Mouse (Mus musculus) adrenal gland, postnatal 14 days (tissue): Measurements from ENCODE around the gene Bet1l. TPM values are rescaled to one million over a fixed set of nuclear protein-coding genes. Genes with fewer than 3 reads are reported as not detected.
"Not testable (repeated sequence)": the region's sequence is repeated elsewhere in the genome, so short reads cannot be mapped to it uniquely, and the experiment has no call there.

Source experiments
- DNase-seq: peaks from one replicate; pipeline ENCODE4 v3.0.0; 2021; ENCODE audit warnings: mixed read lengths
- long read RNA-seq, 2 experiments: library from polyadenylated mRNA; stranded (forward); transcript quantifications; one replicate each; pipeline ENCODE4 v2.0.0; 2021
- total RNA-seq: library from RNA; stranded (reverse); gene quantifications from 2 replicates; pipeline ENCODE4 v1.2.3, GENCODE M21; 2021

Gene Bet1l
- total RNA-seq, result 27.4 and 32.1 TPM in 2 replicates
- long read RNA-seq, experiment 1, transcript Bet1l-201 (4 exons, 2,268 nt), result major isoform, 65 of 90 reads
- long read RNA-seq, experiment 1, transcript Bet1l-204 (1 exons, 1,882 nt), result minor isoform, 5 of 90 reads
- long read RNA-seq, experiment 1, partial matches to known transcripts, result 11 of 90 reads
- long read RNA-seq, experiment 1, other reads (novel, unspliced or antisense), result 6 of 90 reads
- long read RNA-seq, experiment 2, transcript Bet1l-201 (4 exons, 2,268 nt), result major isoform, 38 of 45 reads
- long read RNA-seq, experiment 2, partial matches to known transcripts, result 4 of 45 reads
- long read RNA-seq, experiment 2, other reads (novel, unspliced or antisense), result 3 of 45 reads

DNA sequence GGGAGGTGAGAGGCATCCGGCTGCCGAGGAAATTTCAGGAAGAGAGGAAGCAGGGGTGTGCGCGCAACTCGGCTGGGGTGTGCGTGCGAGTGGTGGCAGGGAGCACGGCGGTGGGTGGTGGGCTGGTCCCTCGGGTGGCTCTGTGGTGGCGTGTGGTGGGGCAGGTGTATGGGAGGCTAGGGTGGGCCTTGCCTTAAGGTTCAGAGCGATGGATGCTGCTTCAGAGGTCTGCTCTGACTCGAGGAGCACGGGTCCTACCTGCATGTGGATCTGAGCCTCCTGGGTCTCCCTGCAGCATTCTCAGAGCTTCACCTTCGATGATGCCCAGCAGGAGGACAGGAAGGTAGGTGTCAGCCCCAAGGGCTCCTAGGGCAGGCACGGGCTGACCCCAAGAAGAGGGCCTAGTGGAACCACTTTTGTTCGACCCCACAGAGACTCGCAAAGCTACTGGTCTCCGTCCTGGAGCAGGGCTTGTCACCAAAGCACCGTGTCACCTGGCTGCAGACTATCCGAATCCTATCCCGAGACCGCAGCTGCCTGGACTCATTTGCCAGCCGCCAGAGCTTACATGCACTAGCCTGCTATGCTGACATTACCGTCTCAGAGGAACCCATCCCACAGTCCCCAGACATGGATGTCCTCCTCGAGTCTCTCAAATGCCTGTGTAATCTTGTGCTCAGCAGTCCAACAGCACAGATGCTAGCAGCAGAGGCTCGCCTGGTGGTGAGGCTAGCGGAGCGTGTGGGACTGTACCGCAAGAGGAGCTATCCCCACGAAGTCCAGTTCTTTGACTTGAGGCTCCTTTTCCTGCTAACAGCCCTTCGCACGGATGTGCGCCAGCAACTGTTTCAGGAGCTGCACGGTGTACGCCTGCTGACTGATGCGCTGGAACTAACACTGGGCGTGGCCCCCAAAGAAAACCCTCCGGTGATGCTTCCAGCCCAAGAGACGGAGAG lies at the start of gene Bet1l:
Gene Bet1l, minus strand, starts transcription at position 28 of the 956 bp plus-strand sequence.
- no peak for DNase-seq

DNA sequence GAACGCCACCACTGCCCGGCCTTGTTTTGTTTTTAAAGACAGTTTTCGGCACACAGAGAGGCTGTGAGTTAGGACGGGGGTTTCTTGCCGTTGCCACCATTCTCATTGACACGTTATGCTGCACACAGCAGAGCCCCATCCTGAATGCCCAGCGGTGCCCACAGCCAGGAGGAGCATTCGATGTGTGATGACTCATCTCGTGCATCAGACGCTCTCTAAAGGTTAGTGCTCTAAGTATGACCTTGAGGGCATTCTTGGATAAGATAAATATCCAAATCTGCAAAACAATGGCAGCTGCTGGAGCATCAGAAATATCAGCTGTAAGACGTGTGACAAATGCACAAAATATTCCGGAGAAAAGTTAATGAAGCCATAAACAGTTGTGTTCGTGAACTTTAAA lies 49.8 kb upstream of the Bet1l start:
- peak; percentile 69 for DNase-seq

DNA sequence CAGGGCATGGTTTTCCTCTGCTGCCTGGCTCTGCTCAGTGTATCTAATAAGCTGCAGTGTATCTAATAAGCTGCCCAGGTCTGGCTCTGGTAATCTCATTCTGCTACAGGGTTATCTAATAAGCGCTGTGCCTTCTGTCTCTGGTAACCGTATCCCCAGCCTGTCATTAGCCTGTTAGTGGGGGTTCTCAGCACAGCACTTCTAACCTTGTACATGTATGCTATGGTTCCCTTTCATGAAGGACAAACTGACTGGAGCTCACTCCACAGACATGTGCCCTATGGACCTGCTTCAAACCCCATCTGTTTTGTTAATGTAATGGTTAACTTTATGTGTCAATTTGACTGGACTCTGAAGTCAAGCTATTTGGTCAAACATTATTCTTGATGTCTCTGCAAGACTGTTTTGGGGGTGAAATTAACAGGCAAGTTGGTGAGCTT lies 48.3 kb upstream of the Bet1l start:
- no peak for DNase-seq

DNA sequence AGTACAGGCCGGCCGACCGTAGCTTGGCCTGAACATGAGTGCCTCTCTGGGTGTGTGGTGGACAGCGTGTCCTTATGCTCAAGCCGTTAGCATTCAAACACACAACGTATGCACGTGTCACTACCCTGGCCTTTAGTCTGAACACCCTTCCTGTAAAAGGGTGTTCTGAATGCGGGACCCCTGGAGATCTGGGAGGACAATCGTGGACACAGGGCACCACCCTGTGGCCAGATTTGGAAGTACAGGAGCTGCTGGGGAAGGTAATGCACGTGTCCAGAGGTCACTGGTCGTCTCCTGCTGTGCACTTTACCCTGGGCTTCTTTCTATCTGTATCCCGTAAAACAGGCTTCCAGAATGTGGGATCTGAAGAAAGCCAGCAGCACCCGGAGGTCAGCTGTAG lies 45.8 kb upstream of the Bet1l start:
- DNase-seq, result peak; percentile 85

DNA sequence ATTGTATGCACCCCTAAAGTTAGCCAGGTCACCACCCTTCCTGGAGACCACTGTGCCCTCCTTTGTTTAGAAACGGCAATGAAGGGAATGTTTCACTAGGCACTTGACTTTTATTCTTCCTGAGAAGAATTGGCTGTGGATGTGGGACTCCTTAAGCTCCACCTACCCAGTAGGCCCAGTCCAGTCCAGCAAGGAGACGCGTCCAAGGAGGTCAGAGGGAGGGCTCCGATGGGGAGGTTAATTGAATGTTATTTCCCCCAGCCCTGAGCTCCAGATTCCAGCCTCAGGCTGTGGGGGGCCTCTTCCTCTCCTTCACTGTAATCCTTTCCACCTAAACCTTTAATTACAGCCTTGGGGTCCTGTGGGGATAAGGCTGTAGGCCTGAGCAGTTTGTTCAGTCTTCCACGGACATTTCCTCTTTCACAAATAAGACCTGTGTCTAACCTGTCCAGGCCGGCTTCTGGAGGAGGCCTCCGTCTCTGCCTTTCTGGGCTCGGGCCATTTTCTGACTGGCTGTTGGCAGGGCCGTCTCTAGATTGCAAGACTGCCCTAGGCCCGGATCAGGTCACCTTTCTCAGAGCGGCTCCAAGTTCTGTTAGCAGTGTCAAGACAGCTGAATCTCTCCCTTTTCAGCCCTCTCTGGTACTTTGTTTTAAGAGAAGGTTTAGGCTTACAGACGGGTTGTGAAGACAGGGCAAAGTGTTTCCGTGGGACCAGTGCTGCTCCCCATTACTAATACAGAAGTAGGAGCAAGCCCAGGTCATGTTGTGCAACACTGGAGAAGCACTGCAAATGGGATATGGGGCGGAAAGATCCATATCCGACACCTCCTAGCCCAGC lies 44.9 kb upstream of the Bet1l start:
- DNase-seq, result peak; percentile 75

DNA sequence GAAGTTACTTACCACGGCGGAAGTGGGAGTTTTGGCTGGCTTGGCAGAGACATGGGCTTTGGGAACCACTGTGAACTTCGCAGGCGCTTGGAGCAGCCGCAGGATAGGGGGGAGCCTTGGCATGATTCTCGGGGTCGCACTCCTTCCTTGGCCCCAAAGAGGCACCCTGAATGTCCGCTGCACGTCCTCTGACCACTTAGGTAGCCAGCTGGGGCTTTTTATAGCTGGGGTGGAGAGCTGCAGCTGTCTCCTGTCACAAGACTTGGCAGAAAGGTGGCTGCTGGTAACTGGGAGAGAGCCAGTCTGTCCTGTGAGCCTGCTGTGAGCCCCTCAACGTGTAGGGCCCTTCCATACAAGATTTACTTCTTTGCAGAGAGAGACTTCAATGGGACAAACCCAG lies 42.8 kb upstream of the Bet1l start, which contains the start of gene Cox8b:
Gene Cox8b, minus strand, starts transcription at position 227 of the 400 bp plus-strand sequence.
- peak; percentile 43 for DNase-seq

DNA sequence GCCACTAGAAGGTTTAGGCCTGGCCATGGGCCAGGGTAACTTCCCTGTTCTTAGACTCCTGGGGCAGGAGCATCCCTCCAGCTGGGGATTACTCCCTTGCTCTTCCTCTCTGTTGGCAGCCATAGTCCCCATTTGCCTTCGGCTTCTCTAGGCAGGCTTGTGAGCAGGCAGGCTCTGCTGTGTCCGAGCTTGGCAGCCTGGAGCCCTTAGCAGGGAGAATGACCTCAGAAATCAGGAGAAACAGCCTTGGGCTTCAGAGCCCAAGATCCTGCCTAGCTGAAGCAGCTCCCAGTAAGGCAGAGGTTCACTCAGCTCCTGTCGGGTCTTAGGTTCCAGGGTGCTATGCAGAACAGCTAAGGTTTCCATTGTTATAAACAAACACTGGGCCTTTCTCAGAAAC lies 41.7 kb upstream of the Bet1l start:
- DNase-seq, result peak; percentile 66

DNA sequence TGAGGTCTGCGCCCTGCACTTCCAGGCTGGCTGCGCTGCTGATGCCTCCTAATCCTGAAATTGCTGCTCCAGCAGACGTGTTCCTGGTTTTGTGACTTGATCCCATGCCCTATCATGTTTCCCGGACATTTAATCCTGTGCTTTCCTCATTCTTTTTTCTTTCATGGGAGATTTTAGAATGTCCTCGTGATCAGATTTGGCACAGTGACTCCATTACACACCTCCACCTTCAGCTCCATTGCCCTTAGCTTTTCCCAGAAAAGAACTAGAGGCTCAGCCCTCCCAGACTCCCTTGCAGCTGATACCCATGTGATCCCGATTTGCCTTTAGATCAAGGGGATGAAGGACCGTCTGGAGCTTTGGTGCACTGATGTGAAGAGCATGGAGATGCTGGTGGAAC lies 40.5 kb upstream of the Bet1l start:
- no peak for DNase-seq

DNA sequence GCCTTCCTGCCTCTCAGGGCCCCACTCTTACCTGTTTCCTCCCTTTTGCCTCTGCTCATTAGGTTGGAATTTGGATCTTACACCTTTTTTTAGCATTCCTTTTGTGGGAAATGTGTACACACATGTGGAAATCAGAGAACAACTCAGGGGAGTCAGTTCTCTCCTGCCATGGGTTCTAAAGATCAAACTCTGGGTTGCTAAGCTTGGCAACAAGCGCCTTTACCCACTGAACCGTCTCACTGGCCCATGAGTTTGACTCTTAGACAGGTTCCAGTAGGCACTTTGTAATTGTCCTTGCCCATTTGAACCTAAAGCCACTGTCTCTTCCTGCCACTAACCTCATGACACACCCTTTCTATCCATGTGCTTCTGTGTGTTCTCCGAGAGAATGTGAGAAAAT lies 37.2 kb upstream of the Bet1l start:
- DNase-seq, result no peak

DNA sequence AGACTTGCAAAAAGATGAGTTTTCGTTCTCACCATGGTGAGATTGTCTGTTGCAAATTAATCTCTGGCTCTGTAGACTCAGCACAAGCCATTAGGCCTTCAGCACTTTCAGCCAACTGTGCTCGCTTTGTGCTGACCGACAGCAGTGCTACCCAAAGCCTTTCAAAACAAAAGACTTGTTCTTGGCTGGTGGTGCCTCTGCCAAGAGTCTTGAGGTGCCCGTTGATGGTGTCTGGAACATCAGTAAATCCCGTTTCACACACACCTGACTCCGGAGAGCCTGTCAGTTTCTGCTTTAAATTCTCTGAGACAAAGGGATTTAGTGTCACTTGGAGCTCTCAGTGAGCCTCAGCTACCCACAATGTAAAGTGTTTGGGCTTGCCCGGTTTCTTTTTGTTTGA lies 36.7 kb upstream of the Bet1l start:
- DNase-seq, result no peak

DNA sequence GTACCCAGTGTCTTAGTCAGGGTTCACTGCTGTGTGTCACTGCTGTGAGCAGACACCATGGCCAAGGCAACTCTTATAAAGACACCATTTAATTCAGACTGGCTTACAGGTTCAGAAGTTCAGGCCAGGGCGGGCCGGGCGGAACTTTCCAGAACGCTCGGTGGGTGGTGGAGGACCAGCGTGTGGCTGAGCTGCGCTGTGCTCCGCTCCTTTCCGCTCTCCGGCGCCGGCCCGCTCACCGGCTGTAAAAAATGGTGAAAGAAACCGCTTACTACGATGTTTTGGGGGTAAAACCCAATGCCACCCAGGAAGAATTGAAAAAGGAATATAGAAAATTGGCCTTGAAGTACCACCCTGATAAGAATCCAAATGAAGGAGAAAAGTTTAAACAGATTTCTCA lies 33.3 kb upstream of the Bet1l start:
- DNase-seq, result not testable (repeated sequence)

DNA sequence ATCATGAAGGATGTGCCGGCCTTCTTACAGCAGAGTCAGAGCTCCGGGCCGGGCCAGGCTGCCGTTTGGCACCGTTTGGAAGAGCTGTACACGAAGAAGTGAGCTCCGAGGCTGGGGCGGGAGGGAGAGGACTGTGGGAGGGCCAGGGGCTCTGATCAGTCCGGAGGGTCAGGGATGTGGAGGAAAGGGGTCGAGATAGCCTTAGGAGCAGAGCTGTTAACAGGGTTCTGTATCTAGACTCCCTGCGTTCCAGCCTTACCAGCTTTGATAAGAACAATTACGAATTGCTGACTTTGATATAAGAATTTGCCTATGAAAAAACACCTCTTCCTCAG lies 25.1 kb upstream of the Bet1l start:
- no peak for DNase-seq

DNA sequence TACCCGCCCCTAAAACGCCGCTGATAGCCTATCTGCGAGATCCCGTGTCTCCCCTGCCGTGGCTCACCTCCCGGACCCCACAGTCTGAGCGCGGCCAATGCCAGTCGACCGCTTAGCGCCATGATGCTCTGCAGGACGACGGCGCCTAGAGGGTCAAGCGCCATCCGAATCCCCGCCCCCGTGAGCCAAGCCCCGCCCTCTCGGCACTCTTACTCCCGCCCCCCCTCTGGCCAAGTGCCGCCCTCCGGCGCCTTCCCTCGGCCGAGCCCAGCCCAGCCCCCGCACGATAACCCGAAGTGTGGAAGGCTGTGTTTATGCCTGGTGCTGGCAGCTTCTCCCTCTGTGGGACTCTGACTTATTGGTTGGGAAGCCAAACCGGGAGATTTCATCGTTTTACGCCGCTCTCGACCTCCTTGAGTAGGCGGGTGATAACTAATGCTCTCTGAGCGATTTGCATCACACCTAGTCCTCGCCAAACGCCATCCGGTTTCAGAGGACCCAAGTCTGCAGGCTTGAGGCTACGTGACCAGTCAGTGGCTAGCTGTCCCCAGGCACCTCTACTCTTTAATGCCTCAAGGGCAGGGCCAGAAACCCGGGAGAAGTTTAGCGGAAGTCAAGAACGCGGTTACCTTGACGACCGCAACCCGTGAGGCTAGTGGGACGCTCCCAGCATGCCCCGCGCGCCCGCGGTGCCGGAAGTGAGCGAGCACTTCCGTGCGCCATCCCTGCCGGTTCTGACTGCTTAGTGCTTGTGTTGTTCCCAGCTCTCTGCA lies 24.5 kb upstream of the Bet1l start, which contains the start of the genes Psmd13 and Sirt3:
Gene Psmd13, plus strand, starts transcription at position 273 of the 773 bp plus-strand sequence.
Gene Sirt3, minus strand, starts transcription at position 614 of the 773 bp plus-strand sequence.
- peak; percentile 97 for DNase-seq

DNA sequence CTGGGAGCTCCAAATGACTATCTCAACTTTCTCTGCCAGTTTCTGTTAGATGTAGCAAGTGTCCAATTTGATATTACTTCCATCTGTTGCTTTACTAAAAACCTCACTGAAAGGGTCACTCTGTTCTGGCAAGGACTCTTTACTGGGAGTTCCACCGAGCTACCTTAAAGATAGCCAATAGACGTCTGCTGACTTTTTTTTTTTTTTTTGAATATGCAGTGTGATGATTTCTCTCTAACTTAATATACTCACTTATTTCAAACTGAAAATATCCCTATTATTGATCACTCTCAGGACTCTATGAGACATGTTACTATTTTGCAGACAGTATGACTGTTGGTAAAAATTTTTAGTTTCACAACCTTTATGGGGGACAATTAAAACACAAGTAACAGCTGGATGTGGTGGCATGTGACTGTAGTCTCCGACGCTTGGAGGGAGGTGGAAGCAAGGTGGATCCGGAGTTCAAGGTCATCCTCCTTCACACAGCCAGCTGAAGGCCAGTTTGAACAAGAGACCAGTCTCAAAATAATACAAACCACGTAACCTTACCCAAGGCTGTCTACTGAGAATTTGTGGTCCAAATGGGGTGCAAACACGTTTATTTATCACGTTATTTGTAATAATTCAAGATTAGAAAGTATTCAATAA lies 23.6 kb upstream of the Bet1l start:
- no peak for DNase-seq

DNA sequence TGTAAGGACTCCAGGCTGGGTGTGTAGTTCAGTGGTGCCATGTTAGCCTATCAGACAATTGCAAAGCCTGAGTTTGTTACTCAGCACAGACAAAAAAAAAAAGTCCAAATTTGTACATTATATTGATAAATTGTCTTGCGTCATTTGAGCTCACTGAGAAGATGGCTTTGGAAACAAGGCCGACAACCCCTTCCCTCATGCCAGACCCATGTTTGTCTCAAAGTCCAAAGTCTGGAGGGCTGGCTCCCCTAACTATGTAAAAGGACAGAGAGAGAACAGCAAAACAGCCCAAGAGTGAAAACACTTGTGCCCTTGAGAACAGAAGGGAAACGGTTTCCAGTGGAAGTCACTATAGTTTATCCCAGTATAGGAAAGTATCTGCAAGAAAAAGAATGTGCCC lies 23.0 kb upstream of the Bet1l start:
- DNase-seq, result no peak

DNA sequence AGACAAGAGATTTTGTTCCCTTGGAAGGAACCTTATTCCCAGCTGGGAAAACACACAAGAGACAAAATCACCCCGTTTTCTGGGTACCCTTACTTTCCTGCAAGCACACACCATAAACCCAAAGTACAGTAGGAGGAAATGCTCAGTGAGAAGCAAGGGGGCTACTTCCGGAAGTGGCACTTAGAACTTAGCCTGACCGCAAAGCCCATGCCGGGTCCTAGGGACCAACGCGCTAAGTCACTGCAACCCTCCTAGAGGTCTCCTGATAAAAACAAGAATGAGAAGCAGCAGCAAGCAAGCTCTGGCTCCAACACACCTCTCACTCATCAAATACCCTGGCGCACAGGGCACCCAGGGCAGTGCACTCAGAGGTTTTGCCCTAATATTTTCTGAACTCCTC lies 22.0 kb upstream of the Bet1l start:
- DNase-seq, result no peak

DNA sequence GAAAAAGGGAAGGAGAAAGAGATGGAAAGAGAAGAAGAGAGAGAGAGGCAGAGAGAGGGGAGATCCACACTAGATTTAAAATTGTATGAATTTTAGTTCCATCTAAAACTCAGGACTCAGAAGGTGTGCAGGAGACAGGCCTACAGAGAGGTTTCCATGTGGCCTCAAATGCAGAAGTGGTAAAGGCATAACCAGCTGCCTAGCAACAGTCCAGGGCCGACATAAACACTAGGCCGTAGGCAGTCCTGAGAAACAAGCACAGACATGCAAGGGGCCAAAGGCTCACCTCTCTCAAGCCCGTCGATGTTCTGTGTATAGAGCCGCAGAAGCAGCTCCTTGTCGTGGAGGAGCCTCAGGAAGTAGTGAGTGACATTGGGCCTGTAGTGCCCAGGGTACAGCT lies 20.0 kb upstream of the Bet1l start:
- no peak for DNase-seq

DNA sequence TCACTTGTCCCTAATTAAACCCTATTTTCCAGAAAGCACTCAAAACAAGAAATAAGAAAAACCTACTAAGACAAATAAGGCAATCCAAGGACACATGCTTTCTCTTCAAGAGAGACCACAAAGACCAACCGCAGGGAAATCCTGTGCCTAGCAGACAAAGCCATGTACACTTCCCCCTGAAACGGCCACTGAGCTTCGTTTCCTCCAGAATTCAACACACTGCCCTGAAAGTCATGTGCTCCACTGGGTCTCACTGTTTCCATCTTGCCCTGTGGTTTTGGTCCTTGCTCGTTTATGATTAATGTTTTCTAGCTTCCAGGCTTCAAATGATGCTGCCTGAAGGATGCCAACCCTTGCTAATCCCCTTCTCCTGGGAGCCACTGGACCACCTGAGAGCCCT lies 16.8 kb upstream of the Bet1l start:
- DNase-seq, result no peak

DNA sequence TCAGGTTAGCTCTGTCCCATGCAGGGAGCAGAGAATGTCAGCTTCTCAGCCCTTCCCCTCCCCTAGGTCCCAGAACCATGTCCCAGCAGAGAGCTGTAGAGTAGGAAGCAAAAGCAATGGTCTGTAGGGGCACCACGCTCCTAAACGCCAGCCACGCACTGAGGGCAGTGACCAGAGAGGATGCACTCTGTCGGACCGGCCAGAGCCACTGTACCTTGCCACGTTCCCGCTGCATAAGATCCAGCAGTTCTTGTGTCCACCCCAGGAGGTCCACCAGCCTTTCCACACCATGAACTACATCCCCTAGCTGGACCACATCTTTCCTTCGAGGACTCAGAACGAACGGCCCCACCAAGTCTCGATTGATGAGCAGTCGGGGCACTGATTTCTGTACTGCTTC lies 7.4 kb upstream of the Bet1l start:
- no peak for DNase-seq

DNA sequence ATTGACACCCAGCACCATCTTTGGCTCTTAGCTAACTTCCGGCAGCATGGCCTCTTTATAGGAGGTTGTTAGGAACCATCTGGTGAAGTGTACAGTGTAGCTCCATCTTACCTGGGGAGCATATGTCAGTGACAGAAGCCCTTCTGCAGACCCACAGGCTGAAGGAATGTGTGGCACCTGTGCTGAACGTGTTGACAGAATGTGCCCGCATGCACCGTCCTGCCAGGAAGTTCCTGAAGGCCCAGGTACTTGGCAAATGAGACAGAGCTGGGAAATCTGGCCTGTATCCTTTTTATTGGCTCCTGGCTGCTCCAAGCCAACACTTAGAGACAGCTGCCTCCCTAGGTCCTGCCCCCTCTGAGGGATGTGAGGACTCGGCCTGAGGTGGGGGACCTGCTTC lies 3.4 kb upstream of the Bet1l start:
- no peak for DNase-seq

DNA sequence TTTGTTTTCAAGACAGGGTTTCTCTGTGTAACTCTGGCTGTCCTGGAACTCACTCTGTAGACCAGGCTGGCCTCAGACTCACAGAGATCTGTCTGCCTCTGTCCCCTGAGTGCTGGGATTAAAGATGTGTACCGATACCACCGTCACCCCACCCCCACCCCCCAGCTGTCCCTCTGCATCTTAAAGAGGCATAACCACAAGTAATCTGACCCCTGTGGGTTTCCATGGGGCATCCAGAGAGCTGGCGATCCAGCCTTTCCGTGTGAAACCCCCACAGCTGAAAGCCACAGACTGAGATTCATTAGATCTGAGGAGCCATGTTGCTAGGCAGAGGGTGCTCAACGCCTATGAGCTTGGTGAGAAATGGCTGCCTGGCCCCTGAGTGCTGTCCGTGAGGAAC lies 2.6 kb upstream of the Bet1l start:
- no peak for DNase-seq
